Comparison of ENCODE assay signal across 22 mouse cellular contexts in genomic region chr6:134251364-134251763, GRCm38 (mm10).
"Had no signal": no experiment of that assay in that cellular context is flagged by ENCODE, and none has a peak within 500 bp of the region (broad histone marks: within the 10 kb centered on the region; RNA-seq: fewer than 3 reads in every experiment).

No protein-coding gene starts in this region.

- H3K4me3 ChIP-seq: heart, adult 2 months; heart, embryonic 13.5 days; heart, embryonic 15.5 days; hindbrain, embryonic 13.5 days; hindbrain, embryonic 15.5 days; intestine, embryonic 15.5 days; layer of hippocampus, adult 2 months; left cerebral cortex, adult 2 months; limb, embryonic 10.5 days; limb, embryonic 12.5 days had no signal

- H3K9me3 ChIP-seq: heart, embryonic 13.5 days; heart, embryonic 15.5 days; hindbrain, embryonic 13.5 days; hindbrain, embryonic 15.5 days; intestine, embryonic 15.5 days; limb, embryonic 10.5 days; limb, embryonic 12.5 days had no signal

- H3K4me2 ChIP-seq: heart, embryonic 11.5 days; heart, embryonic 13.5 days; heart, embryonic 15.5 days; hindbrain, embryonic 13.5 days; hindbrain, embryonic 15.5 days; intestine, embryonic 15.5 days; limb, embryonic 12.5 days had no signal

- H3K27me3 ChIP-seq: heart, embryonic 13.5 days; heart, embryonic 15.5 days; hindbrain, embryonic 13.5 days; hindbrain, embryonic 15.5 days; intestine, embryonic 15.5 days; limb, embryonic 12.5 days had no signal

- H3K4me1 ChIP-seq: hindbrain, embryonic 13.5 days; intestine, embryonic 15.5 days had no signal

- ATAC-seq: intestine, embryonic 15.5 days; intestine, postnatal 0 days had no signal

- H3K27ac ChIP-seq: heart, adult 2 months; heart, embryonic 13.5 days; heart, embryonic 15.5 days; hindbrain, embryonic 13.5 days; hindbrain, embryonic 15.5 days; intestine, embryonic 15.5 days; layer of hippocampus, adult 2 months; left cerebral cortex, adult 2 months; limb, embryonic 10.5 days; limb, embryonic 12.5 days had no signal

- DNase-seq: gastrocnemius, postnatal 14 days; gastrocnemius, postnatal 36 days; heart, adult 11 months; heart, adult 2 months; heart, postnatal 14 days; heart, postnatal 36 days; kidney, adult 18-20 months; kidney, adult 8-10 months; kidney, postnatal 10 days; kidney, postnatal 25 days; kidney, postnatal 4 days had no signal

- H3K9ac ChIP-seq: heart, embryonic 13.5 days; heart, embryonic 15.5 days; hindbrain, embryonic 13.5 days; hindbrain, embryonic 15.5 days; intestine, embryonic 15.5 days; limb, embryonic 12.5 days had no signal
